Mouse (Mus musculus) right cerebral cortex, adult 2 months (tissue): ENCODE results near the gene Kdm4c.
A peak's percentile ranks its signal among the peaks of the same experiment; 100 is the strongest.
"Not testable (repeated sequence)": the region's sequence is repeated elsewhere in the genome, so short reads cannot be mapped to it uniquely, and the experiment has no call there.

ENCODE experiments used
- DNase-seq, 2 experiments: peaks; one replicate each; pipeline ENCODE4 v3.0.0; 2021 to 2022; ENCODE audit warnings: low spot score in 2 of 2

Kdm4c gene

GRCm38 (mm10) chr4:74242176-74242575 is at the start of gene Kdm4c:
Gene Kdm4c, plus strand, starts transcription at chr4:74242497.
- no peak for DNase-seq

- DNase-seq: no peak
Observed at GRCm38 (mm10) chr4:74201281-74201811, 41.0 kb upstream of the Kdm4c start.

- not testable (repeated sequence) for DNase-seq
Observed at GRCm38 (mm10) chr4:74221780-74222179, 20.5 kb upstream of the Kdm4c start.

DNA sequence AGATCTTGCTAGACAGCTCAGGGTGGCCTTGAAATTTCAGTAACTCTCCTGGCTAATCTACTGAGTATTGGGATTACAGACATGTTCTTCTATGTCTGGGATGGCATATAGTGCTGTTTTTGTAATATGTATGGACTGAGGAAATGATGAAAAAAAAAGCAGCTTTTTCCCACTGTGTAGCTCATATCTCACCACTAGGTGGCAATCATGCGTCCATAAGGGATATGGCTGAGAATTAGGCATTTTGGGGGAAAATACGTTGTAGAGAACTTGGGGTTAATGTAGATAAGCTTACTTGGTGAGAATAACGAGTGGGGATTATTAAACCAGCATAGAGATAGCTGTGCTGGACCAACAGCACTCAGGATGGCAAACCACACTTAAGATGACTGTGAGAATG is 19.9 kb upstream of the Kdm4c start:
- peak; percentile 7 to 13 for DNase-seq

- no peak for DNase-seq
Observed at GRCm38 (mm10) chr4:74224210-74224609, 18.1 kb upstream of the Kdm4c start.

DNA sequence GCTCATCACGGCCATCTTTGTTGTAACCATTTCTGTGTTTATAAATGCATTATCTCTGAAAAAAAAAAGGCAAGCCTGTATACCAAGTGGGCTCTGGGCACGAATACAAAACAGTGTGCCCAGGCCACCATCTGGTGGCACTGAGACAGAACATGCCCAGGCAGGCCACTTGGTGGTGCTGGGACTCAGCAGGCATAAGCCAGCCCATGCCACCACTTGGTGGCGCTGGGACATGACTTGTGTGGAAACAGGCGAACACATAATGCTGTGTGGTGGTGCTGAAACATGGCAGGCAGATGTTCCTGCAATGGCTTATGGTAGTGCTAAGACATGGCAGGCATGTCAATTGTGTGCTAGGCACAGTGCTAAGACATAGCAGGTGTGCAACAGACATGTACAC is 11.3 kb upstream of the Kdm4c start:
- DNase-seq: no peak

- peak; percentile 58 to 62 for DNase-seq
Observed at GRCm38 (mm10) chr4:74231405-74231804, 10.9 kb upstream of the Kdm4c start.

DNA sequence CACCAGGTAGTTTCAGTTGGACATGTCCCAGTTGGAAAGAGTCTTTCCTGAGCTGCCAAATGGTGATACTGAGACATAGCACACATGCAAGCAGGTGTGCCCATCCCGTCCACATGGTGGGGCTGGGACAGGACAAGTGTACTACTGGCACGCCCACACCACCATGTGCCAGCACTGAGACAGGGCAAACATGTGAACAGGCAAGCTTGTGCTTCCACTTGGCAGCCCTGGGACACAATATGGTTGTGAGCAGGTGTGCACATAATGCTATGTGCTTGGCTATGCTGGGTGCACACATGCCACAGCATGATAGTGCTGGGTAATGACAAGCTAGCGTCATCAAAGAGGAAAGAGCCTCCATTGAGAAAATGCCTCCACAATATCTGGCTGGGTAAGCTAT is 8.8 kb upstream of the Kdm4c start:
- DNase-seq: no peak

- peak; percentile 97 for DNase-seq
Observed at GRCm38 (mm10) chr4:74251348-74252244, 9.3 kb downstream of the Kdm4c start.

DNA sequence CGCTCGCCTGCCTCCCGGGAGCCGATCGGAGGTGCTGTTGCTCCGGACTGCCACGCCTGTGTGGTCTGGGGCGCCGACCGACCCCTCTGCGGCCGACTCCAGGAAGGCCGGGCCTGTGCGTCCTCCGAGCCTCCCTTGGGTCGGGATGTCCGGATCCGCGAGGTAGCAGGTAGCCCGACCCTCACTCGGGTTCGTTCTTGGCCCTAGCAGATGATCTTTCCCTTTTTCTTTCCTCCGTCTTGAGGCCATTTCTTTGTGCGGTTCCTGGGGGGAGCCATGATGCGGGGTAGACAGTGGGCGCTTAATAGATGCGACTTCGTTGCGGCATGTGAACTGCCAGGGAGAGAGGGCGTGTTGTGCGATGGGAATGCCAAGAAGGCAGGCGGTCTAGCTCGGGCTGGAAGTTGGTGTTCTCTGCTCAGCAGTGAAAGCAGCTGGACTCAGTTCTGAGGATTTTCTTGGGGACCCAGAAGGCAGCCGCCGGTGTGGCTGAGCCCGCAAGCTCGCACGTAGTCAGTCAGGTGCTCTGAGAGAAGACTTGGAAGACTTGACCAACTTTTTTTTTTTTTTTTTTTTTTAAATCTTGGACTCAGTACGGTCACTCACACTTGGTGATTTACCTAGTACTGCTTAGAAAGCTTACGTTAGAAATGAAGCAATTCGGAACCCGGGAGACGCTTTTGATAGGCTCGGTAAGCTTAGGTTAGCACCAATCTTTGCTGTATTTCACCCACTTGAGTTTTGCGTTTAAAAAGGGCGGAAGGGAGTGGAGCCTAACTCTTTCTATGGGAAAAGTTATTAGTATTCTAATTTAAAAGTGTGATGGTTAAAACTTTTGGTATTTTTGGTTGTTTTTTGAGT is 10.2 kb downstream of the Kdm4c start:
- peak; percentile 55 to 71 for DNase-seq

- no peak for DNase-seq
Observed at GRCm38 (mm10) chr4:74257882-74258281, 15.6 kb downstream of the Kdm4c start.

DNA sequence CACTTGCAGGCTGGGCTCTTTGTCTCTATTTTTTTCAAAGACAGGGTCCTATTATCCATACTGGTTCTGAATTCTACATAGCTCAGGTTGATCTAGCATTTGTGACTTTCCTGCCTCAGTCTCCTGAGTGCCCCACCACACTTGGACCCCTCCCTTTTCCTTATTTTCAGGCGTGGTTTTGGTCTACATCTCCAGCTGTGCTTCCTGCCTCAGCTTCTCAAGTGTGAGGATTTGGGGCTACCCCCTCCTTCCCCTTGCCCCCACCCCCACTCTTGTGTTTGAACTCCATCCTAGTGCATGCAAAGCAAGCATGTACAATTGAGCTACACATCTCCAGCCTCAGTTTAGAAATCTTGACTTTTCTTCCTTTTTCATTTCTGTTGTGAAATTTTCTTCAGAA is 16.2 kb downstream of the Kdm4c start:
- DNase-seq: no peak

DNA sequence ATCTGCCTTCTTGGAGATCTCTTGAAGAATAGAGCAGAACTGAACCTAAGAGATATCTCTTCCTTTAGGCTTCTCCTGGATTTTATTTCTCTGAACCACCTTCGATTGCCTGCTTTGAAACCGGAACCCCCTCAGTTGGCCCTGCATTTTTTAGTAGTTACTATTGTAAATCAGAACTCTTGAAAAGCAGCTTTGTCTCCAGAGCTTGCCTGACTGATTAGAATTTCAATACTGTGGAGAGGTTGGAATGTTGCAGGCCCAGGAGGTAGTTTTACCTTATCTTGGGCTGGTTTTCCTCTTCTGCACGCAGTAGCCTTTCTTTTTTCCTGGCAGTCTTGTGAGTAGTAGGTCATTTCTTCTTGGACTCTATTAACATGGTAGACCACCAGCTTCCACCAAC is 17.0 kb downstream of the Kdm4c start:
- DNase-seq: no peak

DNA sequence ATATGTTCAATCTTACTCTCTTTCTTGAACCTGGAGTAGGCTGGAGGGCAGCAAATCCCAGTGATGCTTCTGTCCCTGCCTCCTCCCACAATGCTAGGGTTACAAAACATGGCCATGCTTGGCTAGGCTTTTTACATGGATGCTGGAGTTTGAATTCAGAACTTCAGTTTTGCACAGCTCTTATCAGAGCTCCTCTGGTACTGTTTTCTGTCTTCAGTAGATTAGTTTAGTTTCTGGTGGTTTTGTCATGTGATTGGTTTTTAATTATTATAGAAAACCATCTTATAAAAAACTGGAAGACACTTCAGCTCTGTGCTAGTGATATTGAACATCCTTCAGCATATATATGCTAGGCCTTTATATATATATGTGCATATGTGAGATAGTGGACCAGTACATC is 19.6 kb downstream of the Kdm4c start:
- no peak for DNase-seq

DNA sequence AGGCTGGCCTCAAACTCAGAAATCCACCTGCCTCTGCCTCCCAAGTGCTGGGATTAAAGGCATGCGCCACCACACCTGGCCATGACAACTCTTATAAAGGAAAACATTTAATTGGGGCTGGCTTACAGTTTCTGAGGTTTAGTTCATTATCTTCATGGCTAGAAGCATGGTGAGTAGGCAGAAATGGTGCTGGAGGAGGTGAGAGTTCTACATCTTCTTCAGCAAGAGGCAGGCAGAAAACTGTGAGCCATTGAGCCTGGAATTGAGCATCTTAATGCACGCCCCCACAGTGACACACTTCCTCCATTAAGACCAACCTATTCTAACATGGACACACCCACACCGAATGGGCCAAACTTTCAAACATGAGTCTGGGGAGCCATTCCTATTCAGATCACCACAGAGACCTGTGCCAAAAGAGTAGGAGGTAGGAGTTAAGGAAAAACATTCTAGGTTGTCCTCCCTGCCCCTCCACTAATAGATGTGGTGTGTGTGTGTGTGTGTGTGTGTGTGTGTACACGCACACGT is 22.2 kb downstream of the Kdm4c start:
- peak; percentile 8 to 23 for DNase-seq

GRCm38 (mm10) chr4:74271180-74271579 is 28.9 kb downstream of the Kdm4c start:
- DNase-seq: no peak

DNA sequence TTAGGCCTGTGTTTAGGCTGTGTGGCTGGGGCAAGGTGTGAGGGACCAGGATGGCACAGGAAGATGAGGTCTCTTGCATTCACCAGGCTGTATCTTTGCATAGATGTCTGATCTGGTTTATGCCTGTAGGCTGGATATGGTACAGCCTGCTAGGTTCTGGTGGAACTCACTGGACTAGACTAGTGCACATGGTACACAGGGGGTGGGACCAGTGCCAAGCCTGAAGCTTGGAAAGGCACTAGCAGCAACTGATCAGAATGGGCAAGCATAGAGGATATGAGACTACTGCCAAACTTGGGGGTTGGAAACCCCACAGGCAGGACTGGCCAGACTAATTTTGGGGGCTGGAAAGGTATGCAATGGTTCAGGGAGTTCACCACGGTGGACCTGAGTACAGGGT is 35.2 kb downstream of the Kdm4c start:
- DNase-seq: no peak

DNA sequence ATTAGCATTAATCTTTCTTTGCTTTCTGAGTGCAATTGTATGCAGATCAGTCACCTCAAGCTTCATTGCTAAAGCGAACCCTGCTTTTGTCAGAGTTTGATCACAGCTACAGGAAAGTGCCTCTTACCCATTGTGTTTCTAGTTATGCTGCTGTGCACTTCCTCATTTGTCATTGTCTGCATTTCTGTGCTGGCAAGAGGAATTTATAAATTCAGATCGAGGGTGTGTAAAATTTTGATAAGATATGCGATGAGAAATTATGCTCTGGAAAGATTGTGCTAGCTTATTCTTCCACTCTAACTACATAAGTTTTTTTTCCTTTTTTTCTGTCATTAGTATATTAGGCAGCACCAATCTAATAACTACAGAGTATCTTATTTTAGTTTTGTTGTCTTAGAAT is 37.9 kb downstream of the Kdm4c start:
- DNase-seq: no peak

- no peak for DNase-seq
Observed at GRCm38 (mm10) chr4:74287851-74288250, 45.6 kb downstream of the Kdm4c start.

DNA sequence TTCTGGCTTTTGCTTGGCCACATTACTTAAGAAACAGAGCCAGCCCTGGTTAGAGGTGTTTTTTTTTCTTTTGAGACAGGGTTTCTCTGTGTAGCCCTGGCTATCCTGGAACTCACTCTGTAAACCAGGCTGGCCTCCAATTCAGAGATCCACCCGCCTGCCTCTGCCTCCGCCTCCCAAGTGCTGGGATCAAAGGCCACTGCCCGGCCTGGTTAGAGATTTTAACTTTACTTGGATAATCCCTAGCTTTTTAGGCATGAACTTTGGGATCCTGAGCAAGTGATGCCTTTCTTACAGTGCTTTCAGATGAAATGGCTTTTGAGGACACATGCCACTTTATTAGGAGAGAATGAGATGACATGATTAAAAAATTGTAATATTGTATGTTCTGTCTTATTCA is 52.4 kb downstream of the Kdm4c start:
- no peak for DNase-seq

DNA sequence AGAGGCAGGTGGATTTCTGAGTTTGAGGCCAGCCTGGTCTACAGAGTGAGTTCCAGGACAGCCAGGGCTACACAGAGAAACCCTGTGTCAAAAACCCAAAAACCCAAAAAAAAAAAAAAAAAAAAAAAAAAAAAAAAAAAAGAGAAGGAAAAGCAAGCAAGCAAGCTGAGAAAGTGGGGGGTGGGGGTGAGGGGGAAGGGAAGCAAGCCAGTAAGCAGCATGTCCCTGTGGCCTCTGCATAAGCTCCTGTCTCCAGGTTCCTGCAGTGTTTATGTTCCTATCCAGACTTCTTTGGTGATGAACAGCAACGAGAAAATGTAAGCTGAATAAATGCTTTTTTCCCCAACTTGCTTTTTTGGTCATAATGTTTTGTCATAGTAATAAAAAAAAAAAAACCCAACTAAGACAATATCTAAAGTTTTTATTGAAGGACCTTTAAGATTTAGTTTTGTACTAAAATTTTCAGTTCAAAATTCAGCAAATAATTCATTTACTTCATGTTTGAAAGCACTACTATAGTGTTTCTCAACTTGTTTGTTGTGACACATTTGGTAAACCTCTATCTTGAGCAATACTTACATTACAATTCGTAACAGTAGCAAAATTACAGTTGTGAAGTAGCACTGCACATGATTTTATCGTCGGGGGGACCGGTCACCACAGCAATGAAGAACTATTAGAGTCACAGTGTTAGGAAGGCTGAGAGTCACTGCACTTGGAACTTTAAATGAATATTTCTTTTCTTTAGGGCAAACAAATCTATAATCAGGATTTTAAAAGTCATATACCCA is 63.2 kb downstream of the Kdm4c start:
- no peak for DNase-seq
